Mouse (Mus musculus): Measurements from ENCODE around the gene Gm21969.

Gene Gm21969

DNA sequence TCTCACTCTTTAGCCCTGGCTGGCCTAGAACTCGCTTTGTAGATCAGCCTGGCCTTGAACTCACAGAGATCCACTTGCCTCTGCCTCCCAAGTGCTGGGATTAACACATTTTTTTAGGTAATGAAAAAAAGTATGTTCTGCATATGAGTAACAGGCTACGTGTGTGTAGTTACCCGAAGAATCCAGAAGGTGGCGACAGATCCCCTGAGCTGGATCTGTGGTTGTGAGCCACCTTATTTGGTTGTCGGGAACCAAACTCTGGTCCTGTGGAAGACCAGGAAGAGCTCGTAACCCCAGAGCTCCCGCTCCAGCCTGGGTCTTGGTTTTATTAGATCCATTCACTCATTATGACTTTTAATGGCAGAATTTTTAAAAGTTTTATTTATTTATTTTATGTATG, 43.9 kb downstream of the Gm21969 start:
- in situ Hi-C loops (cut with MboI, MseI), result no loop called here

DNA sequence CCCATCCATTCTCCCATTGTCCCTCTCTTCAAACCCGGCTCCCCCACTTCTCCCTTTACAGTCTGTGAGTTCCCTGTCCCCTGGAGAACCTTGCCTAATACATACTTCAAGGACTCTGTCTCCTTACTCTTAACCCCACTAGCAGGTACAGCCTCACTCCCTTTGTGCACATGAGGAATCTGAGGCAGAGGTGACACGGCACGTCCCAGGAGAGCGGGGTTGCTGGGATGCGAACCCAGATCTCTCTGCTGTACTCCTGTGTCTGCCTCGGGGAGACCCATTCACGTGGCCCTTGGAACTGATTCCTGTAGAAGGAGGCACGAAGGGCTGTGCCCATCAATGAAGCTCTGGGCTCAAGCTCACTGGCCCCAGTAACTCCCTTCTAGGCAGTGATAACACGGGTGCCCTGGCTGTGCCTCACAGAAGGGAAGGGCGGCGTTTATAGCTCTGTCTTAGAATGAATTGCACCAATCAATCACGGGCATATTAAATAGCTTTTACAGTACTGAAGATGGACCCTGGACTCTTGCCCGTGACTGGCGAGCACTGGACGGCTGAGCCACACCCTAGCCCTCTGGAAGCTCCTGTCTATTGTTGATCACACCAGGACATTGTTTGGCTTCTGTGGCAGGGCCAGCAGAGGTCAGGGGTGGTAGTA, 47.2 kb downstream of the Gm21969 start:
- in situ Hi-C loops (cut with MboI, MseI), result no loop called here

DNA sequence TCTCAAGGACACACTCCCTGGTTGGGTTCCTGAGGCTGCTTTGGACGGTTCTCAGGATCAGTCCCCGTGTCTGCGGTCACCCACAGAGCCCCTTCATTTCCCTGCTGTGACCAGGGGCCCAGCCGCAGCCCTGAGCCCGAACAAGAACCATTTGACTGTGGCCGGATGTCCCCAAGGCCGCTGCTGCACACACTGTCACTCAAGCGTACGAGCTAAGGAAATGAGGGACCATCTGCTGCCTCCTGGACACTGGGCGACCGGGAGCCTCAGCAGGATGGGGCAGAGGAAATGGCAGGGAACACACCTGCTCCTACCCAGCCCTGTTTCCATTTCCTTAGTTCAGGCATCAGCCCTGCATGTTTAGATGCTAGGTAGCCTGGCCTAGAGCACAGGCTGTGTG, 47.9 kb downstream of the Gm21969 start:
- in situ Hi-C loops (cut with MboI, MseI), result no loop called here

DNA sequence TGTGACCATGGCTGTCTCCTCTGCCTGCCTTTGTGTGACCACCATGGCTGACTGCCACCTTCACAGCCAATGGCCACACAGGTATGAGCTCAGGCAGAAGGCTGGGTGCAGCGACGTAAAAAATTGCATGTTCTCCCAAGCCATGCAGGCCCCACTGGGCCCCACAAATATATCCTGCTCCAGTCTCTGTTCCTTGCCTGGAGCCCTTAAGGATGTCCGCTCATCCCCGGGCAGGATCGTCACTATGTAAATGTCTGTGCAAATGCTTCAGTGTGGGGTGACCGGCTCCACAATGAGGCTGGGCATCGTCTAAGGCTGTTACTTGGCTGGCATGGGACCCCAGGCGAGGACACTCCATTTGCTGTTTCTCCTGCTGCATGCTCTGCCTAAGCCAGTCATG, 50.3 kb downstream of the Gm21969 start, which contains the start of gene Tas1r2:
Gene Tas1r2 (plus strand): TSS at position 301 of the 400 bp plus-strand sequence.
- in situ Hi-C loops (cut with MboI, MseI), result no loop called here

DNA sequence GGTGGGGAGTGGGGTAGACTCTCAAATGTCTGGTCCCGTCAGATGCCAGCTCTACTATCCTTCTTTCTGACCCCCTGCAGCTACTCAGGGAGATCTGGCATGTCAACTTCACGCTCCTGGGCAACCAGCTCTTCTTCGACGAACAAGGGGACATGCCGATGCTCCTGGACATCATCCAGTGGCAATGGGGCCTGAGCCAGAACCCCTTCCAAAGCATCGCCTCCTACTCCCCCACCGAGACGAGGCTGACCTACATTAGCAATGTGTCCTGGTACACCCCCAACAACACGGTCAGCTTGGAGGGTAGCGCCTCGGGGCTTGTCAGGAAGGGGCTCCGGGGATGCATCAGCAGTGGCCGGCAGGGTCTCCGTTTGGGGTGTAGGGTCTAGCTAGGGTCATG, 58.9 kb downstream of the Gm21969 start:
- in situ Hi-C loops (cut with MboI, MseI), result no loop called here

DNA sequence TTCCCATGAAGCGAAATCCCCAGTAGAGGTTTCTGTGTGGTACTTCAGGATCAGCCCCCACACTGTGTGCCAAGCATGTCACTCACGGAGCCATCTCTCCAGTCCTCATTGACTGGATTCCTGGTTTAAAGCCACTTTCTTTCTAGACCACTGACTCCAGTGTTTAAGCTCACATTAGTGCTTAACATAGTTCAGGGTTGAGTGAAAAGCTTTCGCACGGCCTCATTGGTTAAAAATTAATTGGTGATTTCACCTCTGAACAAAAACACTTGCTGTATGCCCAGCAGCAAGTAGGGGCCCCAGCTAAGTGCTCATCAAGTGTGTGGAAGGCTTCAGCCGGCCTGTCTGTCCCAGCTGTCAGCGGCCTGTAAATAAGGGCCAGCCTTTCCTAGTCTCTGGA, 64.6 kb downstream of the Gm21969 start:
- in situ Hi-C loops (cut with MboI, MseI), result no loop called here

DNA sequence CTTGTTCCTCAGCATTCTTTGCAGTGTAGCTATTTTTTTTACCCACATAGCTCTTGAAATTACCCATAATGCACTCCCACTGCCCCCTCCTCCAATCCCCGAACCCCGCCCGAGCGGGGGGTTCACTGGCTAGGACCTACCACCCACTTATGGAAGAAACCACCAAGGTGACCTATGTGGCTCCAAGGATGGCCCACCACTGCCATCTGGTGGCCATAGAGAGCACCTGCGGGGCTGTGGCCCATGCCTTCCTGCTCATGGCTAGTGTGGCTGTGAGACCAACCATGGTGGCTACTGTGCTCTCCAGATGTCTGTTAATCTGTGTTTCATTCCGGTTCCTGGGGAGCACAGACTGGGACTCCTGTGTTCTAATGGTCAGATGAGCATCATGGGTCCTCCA, 66.9 kb downstream of the Gm21969 start:
- in situ Hi-C loops (cut with MboI, MseI), result no loop called here

DNA sequence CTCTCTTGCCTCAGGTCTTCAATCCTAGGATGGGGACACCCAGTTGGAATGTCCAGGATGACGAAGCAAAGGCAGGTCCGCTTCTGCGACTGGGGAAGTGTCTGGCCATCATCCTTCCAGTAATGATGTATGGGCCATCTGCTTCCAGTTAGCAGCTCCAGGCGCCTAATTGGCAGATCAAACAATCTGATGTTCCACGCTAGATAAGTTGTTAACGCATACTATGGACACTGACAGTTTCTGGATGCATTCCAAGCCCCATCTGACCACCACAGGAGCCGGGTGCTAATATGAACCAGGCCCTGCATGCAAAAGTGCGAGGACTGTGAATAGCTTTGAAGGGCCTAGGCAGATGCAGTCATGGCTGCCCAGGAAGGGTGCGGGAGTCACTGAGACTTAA, 72.7 kb downstream of the Gm21969 start:
- in situ Hi-C loops (cut with MboI, MseI), result no loop called here

DNA sequence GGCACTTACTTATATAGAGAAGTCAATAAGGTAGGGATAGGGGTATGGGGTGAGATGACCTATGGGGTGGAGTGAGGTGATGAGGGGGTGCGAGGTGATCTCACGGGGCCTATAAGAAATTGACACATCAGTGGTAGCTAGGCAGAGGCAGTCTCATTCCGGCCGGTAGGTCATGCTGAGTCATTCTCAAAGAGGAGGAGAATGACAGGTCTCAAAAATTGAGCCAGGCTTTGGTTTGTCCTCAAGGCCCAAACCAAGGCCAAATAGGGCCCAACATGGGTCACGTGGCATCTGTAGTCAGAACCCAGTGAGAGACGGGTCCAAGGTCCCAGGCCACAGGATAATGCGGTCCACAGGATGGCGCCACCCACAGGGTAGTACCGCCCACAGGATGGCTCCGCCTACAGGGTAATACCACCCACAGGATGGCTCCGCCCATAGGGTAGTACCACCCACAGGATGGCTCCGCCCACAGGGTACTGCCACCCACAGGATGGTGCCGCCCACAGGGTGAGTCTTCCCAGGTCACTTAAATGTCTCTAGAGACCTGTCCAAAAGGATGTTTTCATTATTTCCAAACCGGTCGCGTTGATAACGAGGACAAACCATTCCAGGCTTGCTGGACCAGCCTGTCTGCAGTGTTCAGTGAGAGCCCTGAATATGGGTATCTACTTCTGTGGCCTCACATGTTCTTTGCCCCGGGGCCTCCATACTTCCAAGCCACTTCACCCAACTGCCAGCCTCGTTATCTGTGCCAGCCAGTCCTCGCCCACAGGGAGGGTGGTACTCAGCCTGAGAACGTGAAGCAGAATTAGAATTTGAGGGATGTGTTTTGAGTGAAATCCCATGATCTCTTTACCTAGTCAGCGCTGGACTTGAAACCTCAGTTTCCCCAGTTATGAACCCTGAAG, 81.0 kb downstream of the Gm21969 start:
- in situ Hi-C loops (cut with MboI, MseI), result loop anchor here (5.0 kb wide), 1 partner anchor 178 kb away; no protein-coding TSS in a partner anchor

DNA sequence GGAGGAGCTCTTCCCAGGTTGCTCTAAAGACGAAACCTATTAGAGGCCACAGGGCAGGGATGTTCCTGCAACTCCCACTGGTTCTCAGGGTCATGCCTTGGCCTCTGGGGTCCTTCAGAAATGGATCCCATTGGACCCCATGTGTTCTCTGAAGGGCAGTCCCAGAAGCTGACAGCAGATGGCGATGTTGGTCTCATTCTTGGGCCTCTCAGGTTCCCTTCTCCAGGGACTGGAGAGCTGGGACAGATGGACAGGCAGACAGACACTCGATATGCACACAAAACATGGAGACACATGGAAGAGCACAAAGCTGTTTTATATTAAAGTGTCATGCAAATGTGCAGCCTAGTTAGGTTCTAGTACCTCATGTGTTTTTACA, 81.6 kb downstream of the Gm21969 start:
- in situ Hi-C loops (cut with MboI, MseI), result loop anchor here (5.0 kb wide), 1 partner anchor 178 kb away; no protein-coding TSS in a partner anchor

DNA sequence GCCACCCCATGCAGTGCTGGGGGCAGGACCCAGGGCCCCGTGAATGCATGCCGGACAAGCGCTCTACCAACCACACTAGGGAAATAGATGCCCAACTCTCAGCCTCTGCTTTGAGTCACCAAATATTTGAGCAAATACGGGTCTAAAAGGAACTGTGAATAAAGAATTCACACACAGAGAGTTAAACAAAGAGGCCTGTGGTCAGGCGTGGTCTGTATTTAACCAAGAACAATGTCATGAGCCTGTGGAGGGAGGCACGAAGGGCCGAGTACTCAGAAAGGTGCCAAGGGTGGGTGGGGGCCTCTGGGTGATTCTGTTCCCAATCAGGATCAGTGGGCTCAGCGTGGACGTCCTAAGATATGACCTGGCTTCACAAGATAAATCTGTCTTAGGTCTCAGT, 85.1 kb downstream of the Gm21969 start:
- in situ Hi-C loops (cut with MboI, MseI), result no loop called here

DNA sequence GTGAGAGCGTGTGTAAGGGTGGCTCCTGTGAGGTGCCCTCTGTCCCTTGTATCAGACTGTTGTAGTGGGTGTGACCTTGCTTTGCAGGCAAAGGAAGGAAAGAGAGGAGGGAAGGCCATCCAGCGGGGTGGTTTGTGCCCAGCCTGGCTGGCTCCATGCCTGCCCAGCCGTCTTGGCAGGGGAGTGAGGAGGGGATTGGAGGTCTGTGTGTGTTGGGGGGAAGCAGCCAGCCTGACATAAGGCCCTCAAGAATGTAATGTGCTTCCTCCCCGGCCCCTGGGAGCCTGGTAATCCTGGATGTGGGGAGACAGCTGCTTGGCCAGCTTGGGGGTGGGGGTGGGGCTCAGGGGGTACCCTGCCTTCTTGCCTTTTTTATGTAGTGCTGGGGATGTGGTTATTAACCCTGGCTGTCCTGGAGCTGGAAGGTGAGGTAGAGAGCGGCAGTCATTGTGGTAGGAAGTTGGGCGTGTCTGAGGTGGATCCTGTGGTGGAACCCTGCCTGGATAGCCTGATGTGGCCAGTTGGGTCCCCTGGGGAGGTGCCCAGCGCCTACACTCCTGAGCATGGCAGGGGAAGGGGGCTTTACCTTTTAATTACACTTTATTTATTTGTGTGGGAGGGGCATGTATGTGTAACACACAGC, 86.8 kb downstream of the Gm21969 start:
- in situ Hi-C loops (cut with MboI, MseI), result no loop called here

DNA sequence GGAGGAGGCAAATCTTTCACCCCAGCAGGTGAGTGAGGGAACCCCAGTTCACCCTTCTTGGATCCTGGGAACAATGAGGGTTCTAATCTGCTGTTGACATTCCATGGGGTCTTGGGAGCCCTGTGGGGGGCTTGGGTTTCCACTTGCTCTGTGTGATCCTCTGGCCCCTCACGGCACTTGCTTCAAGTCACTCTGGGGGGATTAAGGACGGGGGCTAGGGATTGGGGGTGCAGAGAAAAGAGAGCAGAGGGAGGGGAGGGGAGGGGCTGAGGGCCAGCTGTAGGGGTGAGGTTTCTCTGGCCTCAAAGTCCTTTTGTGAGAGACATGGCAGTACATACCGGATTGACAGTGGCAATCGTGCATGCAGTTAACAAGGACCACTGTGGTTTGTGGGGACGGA, 90.3 kb downstream of the Gm21969 start:
- in situ Hi-C loops (cut with MboI, MseI), result no loop called here

DNA sequence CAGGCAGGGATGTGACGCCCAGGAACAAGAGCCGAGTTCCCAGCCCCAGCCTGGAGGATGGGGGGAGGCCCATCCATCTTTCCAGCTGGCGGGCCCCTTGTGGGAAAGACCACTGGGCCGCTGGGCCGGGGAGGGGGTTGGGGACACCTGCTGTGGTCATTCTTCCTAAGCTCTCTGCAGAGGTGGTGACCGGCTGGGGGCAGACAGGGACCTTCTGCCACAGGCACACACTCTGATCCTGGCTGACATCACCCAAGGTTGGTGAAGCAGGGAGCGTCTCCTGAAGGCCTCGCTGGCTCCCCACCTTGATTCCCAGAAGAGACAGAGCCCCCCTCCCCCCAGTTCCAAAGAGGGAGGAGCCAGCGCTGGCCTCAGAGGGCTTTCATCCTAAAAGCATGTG, 94.8 kb downstream of the Gm21969 start:
- in situ Hi-C loops (cut with MboI, MseI), result loop anchor here (5.0 kb wide), 1 partner anchor 150 kb away; no protein-coding TSS in a partner anchor

DNA sequence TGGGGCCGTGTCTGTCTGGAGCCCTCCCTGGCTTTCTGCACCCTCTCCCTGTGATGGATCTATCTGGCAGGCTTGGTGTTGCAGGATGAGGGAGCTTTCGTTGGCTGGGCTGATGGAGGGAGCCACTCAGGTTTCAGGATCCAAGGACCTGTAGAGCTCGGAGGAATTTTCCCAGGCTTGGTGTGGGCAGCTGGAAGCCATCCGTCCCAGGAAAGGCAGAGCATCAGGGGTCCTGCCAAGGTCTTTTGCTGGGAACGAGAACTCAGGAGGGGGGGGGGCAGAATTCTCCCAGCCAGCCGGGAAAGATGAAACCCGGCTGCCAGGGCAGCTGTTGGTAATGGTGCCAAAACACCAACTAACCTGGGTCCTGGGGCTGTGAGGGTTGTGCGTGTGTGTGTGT, 95.6 kb downstream of the Gm21969 start:
- in situ Hi-C loops (cut with MboI, MseI), result loop anchor here (5.0 kb wide), 1 partner anchor 149 kb away; no protein-coding TSS in a partner anchor

DNA sequence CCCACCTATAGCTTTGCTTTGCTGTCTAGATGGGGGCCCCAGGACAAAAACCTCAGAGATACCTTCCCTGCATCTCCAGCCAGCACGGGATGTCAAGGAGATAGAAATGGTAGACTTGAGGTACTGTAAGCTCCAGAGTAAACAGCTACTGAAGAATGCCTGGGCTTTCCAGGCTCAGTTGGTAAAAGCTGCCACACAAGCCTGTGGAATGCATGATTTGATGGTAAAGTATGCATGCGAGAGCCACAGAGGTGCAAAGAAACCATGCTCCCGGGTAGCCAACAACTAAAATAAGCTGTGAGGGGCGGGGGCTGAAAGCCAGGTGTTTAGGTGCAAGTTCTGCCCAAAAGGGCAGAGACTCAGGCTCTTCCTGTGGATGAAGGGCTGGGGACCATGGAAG, 99.9 kb downstream of the Gm21969 start:
- in situ Hi-C loops (cut with MboI, MseI), result no loop called here

DNA sequence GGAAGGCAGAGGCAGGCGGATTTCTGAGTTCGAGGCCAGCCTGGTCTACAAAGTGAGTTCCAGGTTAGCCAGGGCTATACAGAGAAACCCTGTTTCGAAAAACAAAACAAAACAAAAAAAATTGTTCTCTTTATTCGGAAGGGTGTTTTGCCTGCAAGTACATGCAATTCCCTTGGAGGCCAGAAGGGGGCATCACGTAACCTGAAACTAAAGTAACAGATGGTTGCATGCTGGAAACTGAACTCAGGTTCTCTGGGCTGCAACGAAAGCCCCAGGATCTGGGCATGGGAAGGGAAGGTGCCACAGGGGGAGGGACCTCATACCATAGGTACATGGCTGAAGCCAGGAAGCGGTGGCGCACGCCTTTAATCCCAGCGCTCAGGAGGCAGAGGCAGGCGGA, 100.5 kb downstream of the Gm21969 start:
- in situ Hi-C loops (cut with MboI, MseI), result no loop called here

DNA sequence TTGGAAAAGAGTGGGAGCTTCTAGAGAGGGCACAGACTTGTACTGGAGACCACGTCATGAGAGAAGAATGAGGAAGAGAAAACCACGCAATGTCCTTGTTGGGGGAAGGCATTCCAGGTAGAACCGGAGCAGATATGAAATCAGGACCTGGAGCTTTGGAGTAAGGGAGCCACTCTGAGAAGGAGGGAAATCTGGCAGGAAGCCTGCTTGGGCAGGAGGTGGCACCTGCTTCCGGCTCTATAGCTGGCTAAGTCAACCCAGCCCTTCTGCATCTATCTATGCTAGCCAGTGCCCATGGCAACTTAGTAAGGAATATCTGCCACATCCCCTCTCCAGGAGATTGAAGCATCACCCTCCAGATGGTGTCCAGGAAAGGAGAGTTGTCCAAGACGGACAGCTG, 103.0 kb downstream of the Gm21969 start:
- in situ Hi-C loops (cut with MboI, MseI), result no loop called here

DNA sequence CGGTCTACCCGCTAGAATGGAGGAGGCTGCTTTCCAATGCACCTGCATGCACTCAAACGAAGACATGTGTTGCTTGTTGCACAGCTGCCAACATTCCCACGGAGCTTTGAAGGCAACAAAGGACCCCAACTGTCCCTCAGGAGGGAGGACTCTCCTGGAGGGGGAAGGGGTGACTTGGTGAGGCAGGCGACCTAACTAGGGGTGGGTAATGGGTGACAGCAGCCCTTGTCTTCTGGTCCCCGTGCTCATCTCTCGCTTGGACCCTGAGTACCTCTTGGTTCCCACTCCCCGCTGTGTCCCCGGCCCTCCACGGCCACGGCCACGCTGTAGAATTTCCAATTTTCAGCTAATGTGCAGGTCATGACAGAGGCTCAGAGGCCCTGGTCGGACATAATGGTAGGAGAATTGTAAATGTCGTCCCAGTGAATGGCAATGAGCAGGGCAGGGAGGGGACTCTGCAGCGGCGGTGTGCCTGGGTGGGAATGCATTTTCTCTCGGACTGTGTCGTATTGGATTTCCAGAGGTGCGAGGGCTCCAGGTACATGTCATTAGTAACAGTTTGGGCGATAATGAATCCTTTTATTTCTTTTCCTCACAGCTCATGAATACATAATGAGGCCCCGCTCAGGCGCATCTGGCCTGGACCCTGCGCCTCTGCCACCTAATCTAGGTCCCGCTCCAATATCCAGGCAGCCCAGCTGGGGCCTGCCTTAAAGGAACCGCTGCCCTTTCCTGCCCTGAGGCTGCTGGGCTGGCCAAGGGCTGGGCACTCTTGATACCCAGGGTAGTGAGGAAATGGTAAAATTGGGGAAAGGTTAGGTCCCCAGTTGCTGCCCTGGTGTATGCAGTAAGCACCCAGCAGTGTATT, 107.7 kb downstream of the Gm21969 start:
- in situ Hi-C loops (cut with MboI, MseI), result no loop called here
